Mouse (Mus musculus): ENCODE measurements around the gene Nup133. TPM values are rescaled to one million over a fixed set of nuclear protein-coding genes. Genes with fewer than 3 reads are reported as not detected.

The Nup133 gene
- 36.3 and 36.5 TPM in 2 replicates for polyA plus RNA-seq (2015; fragmentation: Nextera tagmentation; extraction: Ambion mirVana)

DNA sequence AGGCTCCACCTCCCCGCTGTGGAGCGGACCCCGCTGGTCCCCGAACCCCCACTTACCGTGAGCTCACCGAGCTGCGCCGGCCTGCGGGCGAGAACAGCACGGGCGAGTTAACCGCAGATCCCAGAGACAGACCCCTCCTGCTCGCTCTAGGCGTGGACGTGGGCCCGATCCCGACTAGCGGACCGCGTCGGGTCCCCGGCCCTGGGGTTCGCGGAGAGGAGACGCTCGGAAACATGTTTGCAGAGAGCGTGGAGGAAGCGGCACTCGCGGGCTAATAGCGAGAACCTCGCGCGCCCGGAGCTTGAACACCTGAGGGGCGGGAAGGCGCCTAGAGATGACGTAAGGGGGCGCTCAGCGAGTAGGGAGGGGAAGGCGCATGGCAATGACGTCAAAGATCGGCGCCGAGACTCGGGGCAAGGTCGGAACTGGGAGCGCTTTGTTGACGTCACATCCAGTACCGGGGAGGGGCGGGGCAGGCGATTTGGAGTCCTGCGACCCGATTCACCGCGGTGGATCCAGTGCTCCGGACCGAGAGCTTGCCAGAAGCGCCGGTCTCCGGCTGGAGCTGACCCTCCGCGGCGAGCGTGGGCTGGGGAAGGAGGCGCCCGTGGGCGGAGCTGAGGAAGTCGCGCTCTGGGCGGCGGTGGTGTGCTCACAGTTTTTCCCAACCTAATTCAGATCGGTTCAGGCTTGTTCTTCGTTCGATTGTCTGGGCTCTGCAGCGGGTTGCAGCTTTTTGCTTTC is at the start of gene Nup133:
Gene Nup133, minus strand, starts transcription at position 324 of the 744 bp plus-strand sequence.
- peak within 1 kb of the TSS; percentile 74 for H3K27ac ChIP-seq
- ATAC-seq (ENCODE audit: low FRiP score, low read depth): peak; percentile 92
- peak within 1 kb of the TSS; percentile 87 for H3K9ac ChIP-seq
- under 1% methylated on average over 76 of the region's 77 CpGs for WGBS
- H3K36me3 ChIP-seq: peaks cover 28% of the 10 kb centered on the region
- H3K4me2 ChIP-seq (replicated peaks): peak within 1 kb of the TSS; percentile 98
- H3K4me1 ChIP-seq: peaks cover 14% of the 10 kb centered on the region
- no peaks in the 10 kb centered on the region for H3K9me3 ChIP-seq
- H3K4me3 ChIP-seq: peak within 1 kb of the TSS; percentile 99
- no peaks in the 10 kb centered on the region for H3K27me3 ChIP-seq

DNA sequence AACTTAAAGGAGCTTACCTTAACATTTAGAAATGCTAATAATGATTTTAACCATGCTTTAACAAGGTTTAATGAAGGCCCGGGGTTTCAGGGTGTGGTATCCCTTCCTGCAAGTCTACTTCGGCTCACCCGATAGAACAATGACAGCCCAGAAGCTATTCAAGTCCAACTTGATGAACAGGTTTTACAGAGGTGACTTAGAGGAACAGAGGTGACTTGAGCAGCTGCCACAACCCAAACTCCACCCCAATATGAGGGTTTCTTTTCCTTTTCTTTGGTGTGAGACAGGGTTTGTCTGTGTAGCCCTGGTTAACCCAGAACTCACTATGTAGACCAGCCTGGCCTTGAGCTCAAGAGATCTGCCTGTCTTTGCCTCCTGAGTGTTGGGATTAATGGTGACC is 44.9 kb upstream of the Nup133 start:
- Histone ChIP-seq H3K4me3 (no peak overlapping the region), H3K27me3 (no peaks in the 10 kb centered on the region), H3K9ac (no peak overlapping the region), H3K27ac (no peak overlapping the region), H3K4me1 (no peaks in the 10 kb centered on the region), H3K36me3 (peaks cover 51% of the 10 kb centered on the region), H3K4me2 (replicated peaks) (no peak overlapping the region), H3K9me3 (no peaks in the 10 kb centered on the region)
- ATAC-seq (ENCODE audit: low FRiP score, low read depth): no peak
- WGBS: 94% methylated on average over 3 of the region's 3 CpGs

GRCm38 (mm10) chr8:123993597-123993996 is 44.5 kb upstream of the Nup133 start:
- no peak for ATAC-seq (ENCODE audit: low FRiP score, low read depth)
- Histone ChIP-seq H3K4me2 (replicated peaks) (no peak overlapping the region), H3K36me3 (peaks cover 47% of the 10 kb centered on the region), H3K27me3 (no peaks in the 10 kb centered on the region), H3K9ac (no peak overlapping the region), H3K9me3 (no peaks in the 10 kb centered on the region), H3K4me1 (no peaks in the 10 kb centered on the region), H3K4me3 (no peak overlapping the region), H3K27ac (no peak overlapping the region)
- 90% methylated on average over 5 of the region's 5 CpGs for WGBS

- ATAC-seq (ENCODE audit: low FRiP score, low read depth): no peak
- no peak overlapping the region for H3K27ac ChIP-seq
- peaks cover 38% of the 10 kb centered on the region for H3K36me3 ChIP-seq
- H3K4me2 ChIP-seq (replicated peaks): no peak overlapping the region
- H3K9ac ChIP-seq: no peak overlapping the region
- no peak overlapping the region for H3K4me3 ChIP-seq
- WGBS: 90% methylated on average over 8 of the region's 8 CpGs
- H3K9me3 ChIP-seq: no peaks in the 10 kb centered on the region
- H3K27me3 ChIP-seq: no peaks in the 10 kb centered on the region
- H3K4me1 ChIP-seq: no peaks in the 10 kb centered on the region
These were observed 43.5 kb upstream of the Nup133 start for GRCm38 (mm10) chr8:123992587-123992986.

DNA sequence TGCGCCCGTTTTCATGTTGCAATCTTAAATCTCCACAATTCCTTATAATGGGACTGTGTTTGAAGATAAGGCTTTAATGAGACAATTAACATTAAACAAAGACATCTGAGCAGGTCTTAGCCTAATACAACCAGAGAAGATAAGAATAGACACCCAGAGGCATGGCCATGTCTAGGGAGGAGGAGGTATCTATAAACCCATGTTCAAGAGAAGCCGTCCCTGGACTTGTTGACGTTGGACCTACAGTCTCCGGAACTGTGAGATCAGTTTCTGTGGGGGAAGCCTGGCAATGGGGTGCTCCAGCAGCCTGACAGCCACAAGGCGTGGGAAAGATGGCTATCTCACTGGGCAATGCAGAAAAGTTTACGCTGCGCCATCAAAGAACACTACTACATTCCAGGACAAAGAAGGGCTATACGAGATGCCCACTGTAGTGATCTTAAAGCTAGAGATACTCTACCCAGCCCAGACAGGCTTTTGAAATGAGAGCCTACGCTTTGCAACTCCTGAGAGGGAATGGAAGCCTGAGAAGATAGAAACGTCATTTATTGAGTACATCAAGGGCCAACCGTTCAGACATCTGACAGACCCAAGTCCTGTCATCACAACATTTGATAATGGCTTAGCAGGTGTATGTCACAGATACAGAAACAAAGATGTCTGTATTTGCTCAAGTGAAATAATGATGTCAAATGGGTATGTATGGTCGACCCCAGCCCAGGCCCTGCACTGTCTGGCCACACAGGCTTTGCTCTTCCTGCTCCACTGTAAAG is 41.4 kb upstream of the Nup133 start:
- Histone ChIP-seq H3K27ac (no peak overlapping the region), H3K4me1 (no peaks in the 10 kb centered on the region), H3K9me3 (no peaks in the 10 kb centered on the region), H3K9ac (no peak overlapping the region), H3K4me2 (replicated peaks) (no peak overlapping the region), H3K4me3 (no peak overlapping the region), H3K36me3 (peaks cover 20% of the 10 kb centered on the region), H3K27me3 (no peaks in the 10 kb centered on the region)
- no peak for ATAC-seq (ENCODE audit: low FRiP score, low read depth)
- WGBS: 85% methylated on average over 13 of the region's 13 CpGs

GRCm38 (mm10) chr8:123989128-123989527 is 40.1 kb upstream of the Nup133 start:
- ATAC-seq (ENCODE audit: low FRiP score, low read depth): no peak
- Histone ChIP-seq H3K4me3 (no peak overlapping the region), H3K9ac (no peak overlapping the region), H3K27me3 (no peaks in the 10 kb centered on the region), H3K9me3 (no peaks in the 10 kb centered on the region), H3K36me3 (peaks cover 8% of the 10 kb centered on the region; the same call in 1 of the 2 replicates), H3K4me1 (no peaks in the 10 kb centered on the region), H3K4me2 (replicated peaks) (no peak overlapping the region), H3K27ac (no peak overlapping the region)
- 82% methylated on average over 7 of the region's 7 CpGs for WGBS

- WGBS: 79% methylated on average over 6 of the region's 6 CpGs
These were observed 39.6 kb upstream of the Nup133 start for GRCm38 (mm10) chr8:123988605-123989038.

DNA sequence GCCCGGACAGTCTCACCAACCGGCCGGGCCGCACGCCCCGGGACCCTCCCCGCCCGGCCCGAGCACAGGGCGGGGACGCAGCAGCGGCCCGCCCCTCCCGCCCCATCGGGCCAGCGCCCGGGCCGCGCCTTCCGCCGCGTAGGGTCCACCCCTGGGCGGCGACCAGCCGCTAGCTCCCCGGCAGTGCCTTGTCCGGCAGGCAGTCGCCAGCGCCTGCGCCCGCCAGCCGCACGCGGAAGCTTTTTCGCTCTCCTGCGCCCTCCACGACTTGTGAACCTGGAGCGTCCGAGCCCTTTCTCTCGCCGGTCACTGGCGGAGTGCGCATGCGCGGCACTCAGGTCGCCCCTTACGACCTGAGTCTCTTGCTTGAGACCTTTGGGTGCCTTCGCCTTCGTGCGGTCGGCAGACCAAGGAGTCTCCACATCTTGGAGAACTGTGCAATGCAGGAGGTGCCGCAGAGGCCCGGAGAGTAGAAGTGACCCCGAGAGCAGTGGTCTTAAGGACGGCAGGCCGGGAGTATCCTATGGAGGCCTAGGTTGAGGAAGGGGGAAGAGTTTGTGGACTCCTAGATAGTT is 33.8 kb upstream of the Nup133 start, which contains the start of gene Abcb10:
Gene Abcb10, minus strand, starts transcription at position 297 of the 575 bp plus-strand sequence.
- 1% methylated on average over 48 of the region's 56 CpGs for WGBS
- Histone ChIP-seq H3K27me3 (no peaks in the 10 kb centered on the region), H3K4me3 (peak within 1 kb of the TSS; percentile 65), H3K9me3 (no peaks in the 10 kb centered on the region), H3K4me2 (replicated peaks) (peak within 1 kb of the TSS; percentile 82), H3K36me3 (no peaks in the 10 kb centered on the region), H3K9ac (peak within 1 kb of the TSS; percentile 81), H3K27ac (peak within 1 kb of the TSS; percentile 80), H3K4me1 (peaks cover 19% of the 10 kb centered on the region)
- ATAC-seq (ENCODE audit: low FRiP score, low read depth): peak; percentile 94

More at GRCm38 (mm10) chr8:123988605-123989038, 39.6 kb upstream of the Nup133 start:
- H3K4me3 ChIP-seq: no peak overlapping the region
- H3K4me1 ChIP-seq: no peaks in the 10 kb centered on the region
- H3K9ac ChIP-seq: no peak overlapping the region
- no peak overlapping the region for H3K27ac ChIP-seq
- no peaks in the 10 kb centered on the region for H3K9me3 ChIP-seq
- no peak overlapping the region for H3K4me2 ChIP-seq (replicated peaks)
- H3K36me3 ChIP-seq: peaks cover 3% of the 10 kb centered on the region; the same call in 1 of the 2 replicates
- no peaks in the 10 kb centered on the region for H3K27me3 ChIP-seq
- ATAC-seq (ENCODE audit: low FRiP score, low read depth): no peak

- WGBS: under 1% methylated on average over 48 of the region's 48 CpGs
- no peaks in the 10 kb centered on the region for H3K27me3 ChIP-seq
- peak; percentile 34; the same call in 1 of the 2 replicates for ATAC-seq (ENCODE audit: low FRiP score, low read depth)
- H3K4me1 ChIP-seq: peaks cover 19% of the 10 kb centered on the region
- peak overlapping the region; percentile 80 for H3K27ac ChIP-seq
- no peaks in the 10 kb centered on the region for H3K36me3 ChIP-seq
- H3K4me2 ChIP-seq (replicated peaks): peak overlapping the region; percentile 82
- peak overlapping the region; percentile 81 for H3K9ac ChIP-seq
- H3K4me3 ChIP-seq: peak overlapping the region; percentile 65
- no peaks in the 10 kb centered on the region for H3K9me3 ChIP-seq
These were observed 33.3 kb upstream of the Nup133 start for GRCm38 (mm10) chr8:123982291-123982793.

- peak overlapping the region; percentile 35; the same call in 1 of the 2 replicates for H3K9ac ChIP-seq
These were observed 32.6 kb upstream of the Nup133 start for GRCm38 (mm10) chr8:123981674-123982073.

DNA sequence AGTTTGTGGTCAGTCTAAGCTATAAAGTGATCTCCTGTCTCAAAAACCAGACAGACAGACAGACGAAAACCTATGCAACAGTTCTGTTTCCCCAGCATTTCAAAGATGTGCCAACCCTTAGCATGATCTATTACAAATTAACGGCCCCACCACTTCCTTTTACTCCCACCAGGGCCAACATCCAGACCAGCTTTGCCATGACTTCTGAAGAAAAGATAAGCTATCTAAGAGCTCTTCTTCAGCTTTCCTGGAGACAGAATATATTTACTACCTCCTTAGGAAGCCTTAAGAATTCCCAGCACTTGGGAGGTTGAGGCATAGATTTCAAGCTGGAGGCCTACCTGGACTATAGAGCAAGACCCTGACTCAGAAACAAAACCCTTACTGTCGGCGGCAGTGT is 31.2 kb upstream of the Nup133 start:
- no peak overlapping the region; the same call in 1 of the 2 replicates for H3K9ac ChIP-seq
- WGBS: 63% methylated on average over 4 of the region's 4 CpGs
- no peaks in the 10 kb centered on the region for H3K27me3 ChIP-seq
- H3K36me3 ChIP-seq: no peaks in the 10 kb centered on the region
- 0 out of 2 replicates have a peak overlapping the region, but pooled peaks have one; percentile 7 for H3K4me2 ChIP-seq (replicated peaks)
- H3K9me3 ChIP-seq: no peaks in the 10 kb centered on the region
- H3K27ac ChIP-seq: no peak overlapping the region
- peaks cover 19% of the 10 kb centered on the region for H3K4me1 ChIP-seq
- no peak for ATAC-seq (ENCODE audit: low FRiP score, low read depth)
- H3K4me3 ChIP-seq: no peak overlapping the region; the same call in 1 of the 2 replicates

More at GRCm38 (mm10) chr8:123981674-123982073, 32.6 kb upstream of the Nup133 start:
- Histone ChIP-seq H3K9me3 (no peaks in the 10 kb centered on the region), H3K27ac (no peak overlapping the region), H3K4me3 (peak overlapping the region; percentile 65), H3K27me3 (no peaks in the 10 kb centered on the region), H3K4me1 (peaks cover 19% of the 10 kb centered on the region), H3K4me2 (replicated peaks) (peak overlapping the region; percentile 82), H3K36me3 (no peaks in the 10 kb centered on the region)
- no peak for ATAC-seq (ENCODE audit: low FRiP score, low read depth)
- WGBS: 55% methylated on average over 4 of the region's 4 CpGs
